Mouse (Mus musculus): ENCODE data around the gene Hhat. TPM values are rescaled to one million over a fixed set of nuclear protein-coding genes. Genes with fewer than 3 reads are reported as not detected.

Hhat gene
- total RNA-seq, 2 experiments from 2014 or later = 0.99 to 1.1 TPM

DNA sequence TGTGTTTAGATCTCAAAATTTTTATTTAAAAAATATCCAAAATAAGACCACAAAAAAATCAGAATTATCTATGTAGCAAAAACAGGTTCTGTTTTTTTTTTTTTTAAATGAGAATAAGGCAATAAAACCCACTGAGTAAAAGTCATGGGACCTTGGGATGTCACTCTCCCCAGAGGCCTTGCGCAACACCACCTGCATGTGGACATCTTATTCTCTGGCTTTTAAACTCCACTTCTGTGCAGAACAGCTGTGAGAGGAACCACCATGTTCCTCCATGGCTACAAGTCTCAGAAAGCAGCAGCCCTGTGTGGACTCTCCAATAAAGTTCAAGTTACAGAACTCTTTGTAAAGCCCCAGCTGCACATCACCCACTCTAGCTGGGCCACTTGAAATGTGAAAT is 258.2 kb downstream of the Hhat start:
- ATAC-seq (ENCODE audit: poor library complexity, severe bottlenecking) = no peak

DNA sequence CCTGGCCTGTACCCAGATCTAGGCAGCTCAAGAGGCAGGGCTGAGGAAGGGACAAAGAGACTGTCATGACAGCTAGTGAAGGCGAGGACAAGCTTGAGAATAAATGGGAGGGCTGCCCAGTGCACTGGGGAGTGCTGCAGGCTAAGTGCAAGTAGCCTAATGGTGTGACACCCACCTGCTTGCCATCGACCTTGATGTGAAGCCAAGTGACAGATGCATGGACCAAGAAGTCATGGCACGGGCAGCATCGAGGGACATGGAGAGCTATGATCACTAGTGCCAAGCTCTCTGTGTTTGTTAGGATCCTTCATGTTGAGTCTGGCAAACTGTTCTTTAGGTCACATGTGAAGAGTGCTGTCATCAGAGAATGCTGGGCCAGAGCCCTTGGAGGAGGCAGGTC is 267.4 kb downstream of the Hhat start:
- no peak for ATAC-seq (ENCODE audit: poor library complexity, severe bottlenecking)

DNA sequence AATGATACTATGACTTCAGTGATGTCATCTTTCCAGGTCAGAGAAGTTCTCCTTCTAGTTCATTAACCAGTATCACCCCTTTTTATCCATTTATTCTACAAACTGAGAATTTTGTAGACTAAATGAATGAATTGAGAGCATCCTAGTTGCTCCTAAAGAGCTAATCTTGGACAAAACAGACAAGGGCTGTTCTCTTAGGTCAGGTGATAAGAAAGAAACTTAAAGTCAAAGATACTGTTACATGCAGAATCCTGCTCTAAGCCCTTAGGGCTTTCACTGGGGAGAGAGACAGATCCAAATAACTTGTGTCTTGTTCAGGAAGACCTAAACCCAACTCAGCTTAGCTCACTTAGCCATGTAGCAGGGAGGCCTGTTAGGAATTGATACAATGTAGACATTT is 268.2 kb downstream of the Hhat start:
- no peak for ATAC-seq (ENCODE audit: poor library complexity, severe bottlenecking)

DNA sequence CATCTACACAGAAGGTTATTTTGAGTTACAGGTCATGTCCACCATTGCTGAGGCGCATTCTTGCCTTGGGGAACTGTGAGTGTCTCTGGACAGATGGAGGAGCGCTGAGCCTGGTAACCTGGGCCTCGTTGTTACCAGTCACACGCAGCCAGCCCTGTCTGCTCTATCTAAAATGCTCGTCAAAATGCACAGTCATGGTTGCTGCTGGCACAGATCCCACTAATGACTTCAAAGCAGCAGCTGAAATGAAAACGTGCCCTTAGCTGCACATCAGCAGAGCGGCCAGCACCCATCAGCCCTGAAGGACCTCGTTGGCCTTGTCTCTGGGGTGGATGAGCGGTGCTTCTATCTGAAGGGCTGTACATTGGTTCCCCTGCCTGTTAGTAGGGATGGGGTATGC is 269.0 kb downstream of the Hhat start:
- 0 out of 2 replicates have a peak, but pooled peaks have one; percentile 19 for ATAC-seq (ENCODE audit: poor library complexity, severe bottlenecking)

DNA sequence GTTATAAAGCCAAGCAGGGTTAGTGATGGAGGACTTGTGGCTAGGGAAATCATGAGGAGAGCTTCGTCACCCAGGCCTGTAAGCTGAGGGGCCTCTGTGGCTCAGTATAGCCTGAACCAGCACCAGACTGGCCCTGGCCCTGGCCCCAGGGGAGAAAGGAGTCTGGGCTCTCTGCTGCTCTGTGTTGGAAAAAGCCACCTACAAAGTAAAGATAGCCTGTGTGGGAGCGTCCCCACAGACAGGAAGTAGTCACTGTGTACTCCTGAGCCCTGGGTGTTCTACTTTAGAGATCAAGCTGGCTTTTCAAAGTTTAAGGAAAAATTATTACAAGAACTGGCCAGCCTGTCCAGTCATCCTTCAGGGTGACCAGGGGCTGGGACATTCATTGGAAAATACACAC is 273.5 kb downstream of the Hhat start:
- ATAC-seq (ENCODE audit: poor library complexity, severe bottlenecking) = no peak

DNA sequence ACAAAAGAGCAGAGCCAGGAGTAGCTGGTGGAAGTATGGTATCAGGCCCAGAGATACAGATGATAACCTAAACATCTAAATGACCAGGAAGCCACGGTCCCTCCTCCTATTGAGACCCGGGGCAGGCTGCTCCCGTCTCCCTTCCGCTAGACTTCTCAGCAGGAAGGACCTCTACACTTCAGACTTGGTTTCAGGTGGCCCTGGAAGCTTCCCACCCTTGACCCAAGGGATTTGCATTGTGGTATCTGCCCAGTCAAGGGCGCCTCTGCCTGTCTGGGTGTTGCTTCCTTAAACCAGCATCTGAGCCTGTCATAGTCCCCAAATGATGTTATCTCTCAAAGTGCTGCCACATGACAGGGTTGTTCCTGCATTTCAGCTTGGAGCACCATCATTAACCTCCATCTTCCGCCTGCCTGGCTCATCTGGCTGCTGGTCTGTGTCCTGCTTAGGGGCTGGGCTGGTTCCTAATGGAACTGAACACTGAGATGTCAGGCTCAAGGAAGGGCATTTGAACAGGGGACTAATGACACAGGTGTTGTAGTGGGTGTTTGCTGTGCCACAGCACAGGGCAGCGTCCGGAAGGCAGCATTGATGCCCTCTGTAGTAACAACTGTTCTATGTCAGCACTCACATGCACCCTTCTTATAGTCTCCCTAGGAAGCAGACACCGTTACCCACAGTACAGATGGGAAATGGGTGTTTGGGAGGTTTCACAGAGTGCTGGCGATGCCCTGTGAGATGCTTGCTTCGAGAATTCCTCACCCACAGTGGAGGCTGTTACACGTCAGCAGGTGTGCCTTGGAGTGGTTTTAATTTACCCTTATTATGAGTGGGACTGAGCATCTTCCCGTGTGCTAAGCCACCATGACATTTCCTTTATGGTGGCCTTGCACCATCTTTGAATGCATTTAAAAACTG is 280.9 kb downstream of the Hhat start:
- no peak for ATAC-seq (ENCODE audit: poor library complexity, severe bottlenecking)

DNA sequence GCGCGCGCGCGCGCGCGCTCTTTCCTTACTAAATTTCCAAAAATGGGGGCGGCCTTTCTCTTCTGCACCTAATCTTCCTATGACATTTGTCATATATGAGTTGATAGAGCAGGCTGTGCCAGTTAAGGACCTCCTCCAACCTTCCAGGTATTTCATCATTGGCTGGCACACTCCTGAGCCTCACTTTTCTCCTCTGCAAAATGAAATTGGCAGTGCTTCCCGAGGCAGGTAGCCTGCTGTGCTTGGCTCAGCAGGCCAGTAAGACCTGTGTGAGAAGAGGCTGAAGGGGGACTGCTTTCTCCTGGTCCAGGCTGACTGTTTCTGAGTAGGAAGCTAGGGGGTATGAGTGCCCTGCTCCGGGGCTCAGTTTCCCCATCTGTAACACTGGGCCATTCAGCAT is 283.5 kb downstream of the Hhat start:
- no peak for ATAC-seq (ENCODE audit: poor library complexity, severe bottlenecking)

DNA sequence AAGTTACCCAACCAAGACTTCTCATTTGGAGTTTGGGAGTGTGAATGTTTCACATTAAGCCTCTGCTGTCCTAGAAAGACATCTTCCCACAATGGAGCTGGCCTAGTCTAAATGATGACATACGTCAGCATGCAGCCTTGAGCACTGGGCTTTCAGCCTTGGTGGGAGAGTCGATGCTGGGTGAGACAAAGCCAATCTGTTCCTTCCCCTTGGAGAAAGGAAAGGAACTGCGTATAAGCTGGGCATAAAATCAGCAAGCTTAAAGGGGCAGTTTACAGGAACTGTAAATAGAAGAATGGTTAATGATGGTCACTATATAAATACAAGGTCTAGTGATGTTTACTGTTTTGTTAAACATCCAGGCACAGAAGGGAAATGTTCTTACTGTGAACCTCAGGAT is 286.0 kb downstream of the Hhat start:
- no peak for ATAC-seq (ENCODE audit: poor library complexity, severe bottlenecking)

DNA sequence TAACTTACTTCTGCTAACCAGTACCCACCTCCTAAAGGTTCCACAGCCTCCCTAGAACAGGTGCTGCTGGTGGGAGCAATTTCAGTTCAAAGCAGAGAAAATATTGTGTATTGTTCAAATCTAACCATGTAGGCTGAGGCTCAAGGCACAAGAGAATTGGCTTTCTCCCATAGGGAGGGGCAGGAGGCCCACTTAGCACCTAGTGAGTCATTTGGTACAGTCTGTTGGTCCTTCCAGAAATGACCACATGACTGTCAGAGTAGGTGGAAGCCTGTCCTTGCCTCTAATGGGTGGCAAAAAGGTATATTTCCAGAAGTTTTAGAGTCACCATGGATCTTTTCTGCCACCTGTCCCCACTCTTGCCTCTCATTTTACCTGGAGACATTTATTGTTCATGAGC is 289.6 kb downstream of the Hhat start:
- ATAC-seq (ENCODE audit: poor library complexity, severe bottlenecking) = no peak

DNA sequence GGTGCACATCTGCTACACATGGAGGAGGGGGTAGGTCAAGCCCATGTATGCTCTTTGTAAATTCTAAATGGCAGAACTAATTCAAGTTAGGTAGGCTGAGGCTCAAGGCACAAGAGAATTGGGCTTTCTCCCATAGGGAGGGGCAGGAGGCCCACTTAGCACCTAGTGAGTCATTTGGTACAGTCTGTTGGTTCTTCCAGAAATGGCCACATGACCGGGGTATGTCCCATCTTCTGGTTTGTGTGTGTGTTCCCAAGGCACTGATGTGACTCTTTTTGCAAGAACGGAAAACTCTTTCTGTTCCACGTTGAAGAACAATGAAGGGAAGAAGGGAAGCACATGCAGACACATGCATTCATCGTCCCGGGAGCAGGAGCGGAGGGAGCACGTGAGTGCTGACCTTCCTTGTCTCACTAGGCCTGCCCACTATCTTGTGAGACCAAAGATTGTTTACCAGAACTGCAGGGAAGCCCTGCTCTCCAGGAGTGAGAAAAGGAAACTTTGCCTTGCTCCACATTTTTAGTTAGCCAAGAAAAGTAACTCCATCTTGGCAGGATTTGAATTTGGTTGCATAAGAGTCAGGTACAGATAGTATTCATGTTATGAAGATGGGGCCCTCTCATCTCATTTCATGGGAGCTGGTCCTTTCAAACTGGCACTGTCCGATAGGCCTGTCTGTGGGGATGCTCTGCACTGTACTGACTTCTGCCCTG is 290.8 kb downstream of the Hhat start:
- ATAC-seq (ENCODE audit: poor library complexity, severe bottlenecking) = no peak

DNA sequence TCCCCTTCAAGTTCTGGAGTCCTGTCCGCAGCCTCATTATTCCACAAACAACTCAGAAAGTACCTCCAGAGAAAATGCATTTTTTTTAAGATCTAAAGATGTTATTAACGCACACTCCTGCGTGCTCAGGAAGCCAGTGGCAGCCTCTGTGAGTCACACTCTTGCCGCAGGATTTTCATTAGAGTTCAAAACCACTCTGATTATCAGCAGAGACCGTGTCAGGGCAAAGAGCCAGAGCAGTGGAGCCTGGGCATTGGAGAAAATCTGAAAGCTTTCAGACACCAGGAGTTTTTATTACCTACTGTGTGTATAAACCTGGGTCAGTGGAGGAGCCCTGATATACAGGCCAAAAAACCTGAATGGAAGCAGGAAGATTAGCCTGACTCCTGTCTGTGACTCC is 292.8 kb downstream of the Hhat start:
- ATAC-seq (ENCODE audit: poor library complexity, severe bottlenecking) = no peak

DNA sequence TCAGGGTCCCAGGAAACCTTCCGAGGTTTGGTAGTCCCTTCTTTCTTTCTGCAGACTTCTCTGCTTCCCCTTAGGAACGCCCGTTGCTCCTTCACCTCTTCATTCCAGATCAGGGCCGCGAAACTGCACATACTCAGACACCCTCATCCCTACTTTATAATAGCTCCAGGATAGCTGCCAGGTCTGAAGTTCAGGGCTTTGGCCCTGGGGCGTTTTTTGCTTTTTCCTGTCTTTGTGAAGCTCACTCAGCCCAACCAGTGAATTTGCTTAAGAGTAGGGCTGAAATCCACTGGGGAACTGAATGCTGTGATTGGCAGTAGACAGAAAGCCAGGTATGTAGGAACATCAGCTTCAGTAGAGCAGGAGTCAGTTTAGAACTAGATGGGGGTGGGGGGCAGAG is 293.5 kb downstream of the Hhat start:
- no peak for ATAC-seq (ENCODE audit: poor library complexity, severe bottlenecking)

DNA sequence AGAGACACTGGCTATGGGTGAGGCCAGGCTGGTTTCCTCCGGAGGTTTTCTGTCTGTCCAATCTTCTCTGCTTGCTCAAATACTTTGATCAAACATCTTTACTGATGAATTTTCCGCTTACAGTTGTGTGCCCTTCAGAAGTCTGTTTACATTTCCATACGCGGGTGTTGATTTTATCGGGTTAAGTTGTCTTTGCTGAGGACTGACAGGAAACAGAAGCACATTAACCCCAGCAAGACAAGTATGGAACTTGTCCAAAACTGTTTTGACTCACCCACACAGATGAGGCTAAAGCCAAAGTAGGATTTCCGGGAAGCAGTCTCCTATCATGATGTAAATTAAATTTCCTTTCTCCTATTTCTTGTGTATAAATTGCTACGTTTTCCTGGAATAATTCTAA is 294.3 kb downstream of the Hhat start:
- ATAC-seq (ENCODE audit: poor library complexity, severe bottlenecking) = no peak

DNA sequence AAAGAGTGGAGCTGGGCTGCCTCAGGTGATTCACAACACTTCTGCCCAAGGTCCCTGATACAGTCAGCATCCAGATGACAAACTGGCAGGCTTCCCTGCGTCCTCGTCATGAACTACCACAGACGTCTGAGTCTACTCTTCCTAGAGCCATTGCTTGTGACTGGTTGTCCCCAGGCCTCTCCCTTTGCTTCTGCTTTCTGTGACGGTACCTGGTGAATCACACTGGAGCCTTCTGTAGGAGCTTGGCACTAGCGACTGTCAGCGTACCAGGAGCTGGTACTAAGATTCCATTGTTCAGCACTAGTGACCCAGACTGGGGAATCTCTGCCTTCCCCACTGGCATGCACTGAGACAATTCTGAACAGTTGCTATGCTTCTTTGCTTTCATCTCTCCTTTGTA is 297.9 kb downstream of the Hhat start:
- ATAC-seq (ENCODE audit: poor library complexity, severe bottlenecking) = no peak

DNA sequence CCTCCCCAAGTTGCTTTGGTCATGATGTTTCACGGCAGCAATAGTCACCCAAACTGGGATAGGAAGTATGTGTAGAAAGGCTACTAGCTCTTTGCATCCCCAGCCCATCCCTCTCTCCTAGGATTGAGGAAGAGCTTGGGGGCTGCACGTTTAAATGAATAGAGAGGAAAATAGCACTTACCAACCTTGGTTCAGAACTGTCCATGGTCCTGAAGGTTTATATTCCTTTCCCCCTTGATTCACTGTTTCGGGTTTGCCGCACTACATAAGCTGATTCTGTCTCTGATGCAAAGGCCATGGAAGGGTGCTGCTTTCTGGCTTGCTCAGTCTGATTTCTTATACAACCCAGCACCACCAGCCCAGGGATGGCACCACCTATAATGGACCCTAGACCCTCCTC is 298.7 kb downstream of the Hhat start:
- ATAC-seq (ENCODE audit: poor library complexity, severe bottlenecking) = no peak

DNA sequence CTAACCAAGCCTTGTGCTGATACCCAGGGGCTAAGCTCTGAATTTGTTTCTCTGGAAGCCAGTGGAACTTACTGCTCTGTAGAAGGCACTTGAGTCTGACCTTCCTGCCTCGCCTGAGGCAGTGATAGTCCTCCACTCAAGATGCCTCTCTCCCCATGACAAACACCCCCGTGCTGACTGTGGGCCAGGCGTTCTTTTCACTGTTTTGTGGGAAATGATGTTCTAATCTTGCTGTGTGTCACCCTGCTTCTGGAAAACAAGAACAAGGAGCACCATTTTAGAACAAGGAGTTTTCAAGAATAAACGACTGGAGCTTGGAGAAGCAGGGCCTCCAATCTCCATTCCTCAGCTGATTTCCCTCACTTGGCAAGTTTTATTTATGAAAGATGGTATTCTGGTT is 307.3 kb downstream of the Hhat start:
- no peak for ATAC-seq (ENCODE audit: poor library complexity, severe bottlenecking)

DNA sequence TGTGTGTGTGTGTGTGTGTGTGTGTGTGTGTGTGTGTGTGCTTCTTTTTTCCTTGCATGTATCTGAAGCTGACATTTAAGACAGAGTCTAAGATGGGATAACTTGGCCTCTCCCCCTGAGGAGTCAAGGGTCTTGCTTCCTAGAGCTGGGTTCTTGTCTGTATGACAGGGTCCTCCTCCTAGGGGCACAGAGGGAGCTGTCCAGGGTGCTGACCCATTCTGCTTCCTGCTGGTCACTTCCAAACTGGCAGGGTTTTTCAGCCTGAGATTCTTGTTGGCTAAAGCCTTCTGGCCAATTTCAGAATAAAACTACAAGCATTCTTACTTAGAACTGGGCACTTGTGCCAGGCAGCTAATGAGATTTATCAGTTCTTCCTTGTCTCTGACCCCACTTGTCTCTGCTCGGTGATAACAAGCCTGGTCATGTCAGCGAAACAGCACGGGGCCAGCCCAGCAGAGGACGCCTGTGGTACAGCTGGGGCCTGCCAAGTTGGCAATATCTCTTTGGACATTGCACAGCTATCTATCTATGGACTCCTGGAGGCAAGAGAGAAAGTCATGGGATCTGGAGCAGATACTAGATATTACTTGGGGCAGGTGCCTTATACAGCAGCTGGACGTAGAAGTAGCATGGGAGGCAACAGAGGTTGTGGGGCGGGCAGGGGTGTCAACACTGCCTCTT is 313.4 kb downstream of the Hhat start:
- no peak for ATAC-seq (ENCODE audit: poor library complexity, severe bottlenecking)

DNA sequence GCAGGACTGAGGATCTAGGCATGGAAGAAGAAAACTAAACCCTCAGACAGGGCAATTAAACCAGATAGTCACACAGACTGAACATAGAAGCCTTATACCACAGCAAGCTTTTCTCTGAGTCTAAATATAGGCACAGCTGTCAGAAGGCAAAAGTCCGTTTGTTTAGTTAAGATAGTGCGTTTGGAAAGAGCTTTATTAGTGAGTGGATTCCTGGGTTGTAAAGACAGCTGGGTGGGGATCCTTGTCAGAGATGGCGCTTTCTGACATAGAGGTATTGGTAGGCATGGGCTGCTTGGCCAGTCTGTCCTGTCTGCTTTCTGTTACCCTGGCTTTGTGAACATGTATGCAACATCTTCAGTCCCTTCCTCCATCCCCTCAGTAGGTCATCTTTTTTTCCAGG is 314.0 kb downstream of the Hhat start:
- no peak for ATAC-seq (ENCODE audit: poor library complexity, severe bottlenecking)

DNA sequence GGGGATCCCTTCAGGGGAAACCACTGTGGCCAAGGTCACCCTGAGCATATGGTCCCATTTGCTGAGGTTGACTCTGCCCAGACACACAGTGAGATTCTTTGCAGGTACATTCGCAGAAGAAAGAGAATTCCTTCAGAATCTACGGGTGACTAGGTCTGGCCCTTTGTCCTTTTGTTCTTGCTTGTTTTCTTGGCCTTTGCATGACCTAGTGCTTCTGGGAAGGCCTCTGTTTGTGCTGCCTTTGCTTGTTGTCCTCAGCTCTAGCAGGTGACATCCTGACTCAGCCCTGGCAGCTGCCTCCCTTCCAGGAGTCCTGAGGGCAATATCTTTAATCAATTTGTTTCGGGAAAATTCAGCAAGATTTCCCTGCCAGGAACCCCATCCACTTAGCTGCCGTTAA is 316.0 kb downstream of the Hhat start:
- ATAC-seq (ENCODE audit: poor library complexity, severe bottlenecking) = no peak

DNA sequence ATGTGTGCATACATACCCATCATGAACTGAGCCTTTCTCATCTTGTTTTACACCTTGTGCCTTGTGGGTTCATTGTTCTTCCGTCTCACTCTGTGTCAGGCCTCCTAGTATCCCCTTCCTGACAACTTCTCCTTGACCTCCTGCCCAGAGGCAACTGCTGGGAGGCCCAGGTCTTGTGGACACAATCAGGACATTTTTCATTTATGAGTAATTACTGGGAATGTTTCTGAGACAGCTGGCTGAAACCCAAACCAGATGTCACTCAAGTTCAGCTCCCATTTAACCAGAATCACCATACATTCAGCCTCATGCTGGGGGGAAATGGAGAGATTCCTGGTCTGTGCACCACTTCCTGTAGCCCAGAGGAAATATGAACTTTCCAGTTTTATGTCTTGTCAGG is 316.5 kb downstream of the Hhat start:
- ATAC-seq (ENCODE audit: poor library complexity, severe bottlenecking) = no peak

DNA sequence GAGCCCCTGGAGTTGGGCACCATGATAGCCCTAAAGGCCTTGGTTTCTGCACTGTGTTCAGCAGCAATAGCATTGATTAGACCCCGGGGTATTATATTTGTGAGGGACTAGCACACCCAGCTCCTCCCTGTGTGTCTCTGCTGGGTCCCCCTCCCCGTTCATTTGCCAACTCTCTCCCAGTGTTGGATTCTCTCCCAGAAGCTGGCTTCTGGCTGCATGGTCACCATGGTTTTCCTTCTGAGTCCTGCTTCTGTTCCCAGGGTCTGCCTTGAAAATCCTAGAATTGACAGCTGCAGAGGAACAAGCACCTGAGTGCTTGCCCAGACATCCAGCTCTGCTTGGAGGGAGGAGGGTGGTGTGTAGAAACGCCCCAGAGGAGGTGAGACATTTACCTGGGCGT is 319.3 kb downstream of the Hhat start:
- ATAC-seq (ENCODE audit: poor library complexity, severe bottlenecking) = no peak

DNA sequence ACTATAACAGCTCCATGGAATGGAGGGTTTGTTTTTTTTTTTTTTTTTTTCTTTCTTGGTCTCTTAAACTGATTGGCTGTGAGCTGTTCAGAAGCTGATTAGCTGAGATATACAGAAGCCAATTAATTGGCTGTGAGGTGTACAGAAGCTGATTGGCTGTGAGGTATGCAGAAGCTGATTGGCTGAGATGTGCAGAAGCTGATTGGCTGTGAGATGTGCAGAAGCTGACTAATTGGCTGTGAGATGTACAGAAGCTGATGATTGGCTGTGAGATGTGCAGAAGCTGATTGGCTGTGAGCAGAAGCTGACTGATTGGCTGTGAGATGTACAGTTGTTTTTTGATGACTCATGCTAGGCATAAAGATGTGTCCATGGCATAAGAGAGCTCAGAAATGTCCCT is 320.6 kb downstream of the Hhat start:
- 0 out of 2 replicates have a peak, but pooled peaks have one; percentile 16 for ATAC-seq (ENCODE audit: poor library complexity, severe bottlenecking)

Measured in megakaryocyte, adult 5-6 weeks (primary cell).